Mouse (Mus musculus) hindbrain, embryonic 11.5 days (tissue): ENCODE measurements around the gene Nudt3. TPM values are rescaled to one million over a fixed set of nuclear protein-coding genes. Genes with fewer than 3 reads are reported as not detected.
A peak's percentile ranks its signal among the peaks of the same experiment; 100 is the strongest.

ENCODE experiments used
- ATAC-seq: fragments of 200-750 bp; cut with Nextera tagmentation; 2 replicates; pipeline ENCODE4 v1.8.0; 2017; ENCODE audit warnings: mild to moderate bottlenecking, moderate TSS enrichment, moderate library complexity; ENCODE audit not compliant: low FRiP score
- DNase-seq: peaks from one replicate; pipeline ENCODE4 v3.0.0-alpha.2; 2015; ENCODE audit warnings: low spot score
- H3K27ac ChIP-seq: fragments of 300-500 bp; sonication (generic); 2 replicates; pipeline ENCODE4 v1.5.1; 2014; ENCODE audit warnings: mild to moderate bottlenecking, low read depth, low read length
- H3K27me3 ChIP-seq: fragments of 300-500 bp; sonication (generic); 2 replicates; pipeline ENCODE4 v1.6.1; 2014; ENCODE audit warnings: mild to moderate bottlenecking, low read length, moderate library complexity, mixed read lengths; ENCODE audit not compliant: control insufficient read depth, insufficient read depth
- H3K36me3 ChIP-seq: fragments of 300-500 bp; sonication (generic); 2 replicates; pipeline ENCODE4 v1.6.1; 2014; ENCODE audit warnings: mild to moderate bottlenecking, low read length, moderate library complexity, mixed read lengths; ENCODE audit not compliant: control insufficient read depth, insufficient read depth
- H3K4me1 ChIP-seq: fragments of 300-500 bp; sonication (generic); replicated peaks from 2 replicates; pipeline ENCODE4 v1.6.1; 2014; ENCODE audit warnings: low read length, mixed read lengths; ENCODE audit not compliant: control insufficient read depth, insufficient read depth
- H3K4me2 ChIP-seq: fragments of 300-500 bp; sonication (generic); replicated peaks from 2 replicates; pipeline ENCODE4 v1.6.1; 2014; ENCODE audit warnings: mild to moderate bottlenecking, low read depth, low read length
- H3K4me3 ChIP-seq: fragments of 300-500 bp; sonication (generic); 2 replicates; pipeline ENCODE4 v1.5.1; 2014; ENCODE audit warnings: low read depth, low read length
- H3K9ac ChIP-seq: fragments of 300-500 bp; sonication (generic); 2 replicates; pipeline ENCODE4 v1.6.1; 2014; ENCODE audit warnings: low read depth, low read length
- H3K9me3 ChIP-seq: fragments of 300-500 bp; sonication (generic); 2 replicates; pipeline ENCODE4 v1.6.1; 2016; ENCODE audit warnings: low read length; ENCODE audit not compliant: control insufficient read depth
- WGBS: fragments of 180-500 bp; shearing (Covaris S2); extraction: QIAGEN DNeasy Blood & Tissue Kit; methylation state at CpG from one replicate; pipeline ENCODE4 v1.1.7; 2014; 5-methylcytosine and 5-hydroxymethylcytosine counted together
- polyA plus RNA-seq: library from polyadenylated mRNA; unstranded; fragments of >200 nt; fragmentation: Nextera tagmentation; extraction: Ambion mirVana; gene quantifications from 2 replicates; pipeline ENCODE4 v1.2.1, GENCODE M21; 2014

Nudt3 gene
- polyA plus RNA-seq, 1 experiment from 2014 or later, result 61.2 TPM

DNA sequence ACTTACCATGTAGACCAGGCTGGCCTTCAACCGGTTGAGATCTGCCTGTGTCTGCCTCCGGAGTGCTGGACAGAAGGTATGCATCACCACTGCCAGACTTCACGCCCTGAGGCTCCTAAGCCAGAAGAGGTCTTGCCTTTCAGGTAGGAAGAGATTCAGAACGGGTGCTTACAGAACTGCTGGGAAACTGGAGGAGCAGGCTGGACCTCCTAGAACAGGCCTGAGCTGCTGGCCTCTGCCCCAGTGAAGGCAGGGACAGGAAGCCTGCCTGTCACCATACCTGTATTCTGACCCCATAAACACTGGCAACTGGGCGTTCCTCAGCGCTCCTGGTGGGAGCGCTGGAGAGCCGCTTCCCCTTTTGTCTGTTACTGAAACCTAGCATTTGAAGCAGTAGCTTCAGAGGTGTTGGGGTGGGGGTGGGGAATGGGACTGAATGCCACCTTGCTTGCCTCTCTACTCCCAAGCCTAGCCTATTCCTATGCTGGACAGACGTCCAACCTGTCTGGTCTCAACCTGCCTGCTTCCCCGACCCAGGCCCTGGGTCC, 71.8 kb downstream of the Nudt3 start:
- H3K9ac ChIP-seq, result no peak overlapping the region

DNA sequence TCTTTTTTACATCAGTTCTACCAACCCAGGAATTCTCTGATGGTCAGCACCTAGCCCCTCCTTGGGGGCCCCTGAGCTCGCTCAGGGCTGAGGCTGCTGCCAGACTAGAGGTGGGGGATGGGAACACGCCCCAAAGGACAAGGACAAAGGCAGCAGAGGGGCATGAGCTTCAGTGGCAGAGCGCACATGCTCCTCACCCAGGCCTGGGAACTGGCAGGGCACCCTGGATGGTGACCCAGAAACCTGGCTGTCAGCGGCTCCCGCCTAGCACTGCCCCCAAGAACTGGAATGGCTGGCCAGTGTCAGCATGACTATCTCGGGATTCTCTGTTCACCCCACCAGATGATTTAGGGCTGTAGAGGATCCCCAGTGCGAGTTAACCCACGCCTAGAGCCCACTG, 74.1 kb downstream of the Nudt3 start:
- H3K4me3 ChIP-seq, result no peak overlapping the region
- ATAC-seq (no peak), DNase-seq (peak; percentile 34)
- H3K9ac ChIP-seq, result peak overlapping the region; percentile 27; the same call in 1 of the 2 replicates
- no peaks in the 10 kb centered on the region for H3K36me3 ChIP-seq
- no peak overlapping the region for H3K27ac ChIP-seq
- H3K4me2 ChIP-seq, result no peak overlapping the region
- H3K4me1 ChIP-seq, result peaks cover 12% of the 10 kb centered on the region
- H3K9me3 ChIP-seq, result no peaks in the 10 kb centered on the region
- 45% methylated on average over 8 of the region's 8 CpGs for WGBS
- H3K27me3 ChIP-seq, result no peaks in the 10 kb centered on the region

More for the DNA sequence above, 71.8 kb downstream of the Nudt3 start:
- Histone ChIP-seq H3K9me3 (no peaks in the 10 kb centered on the region), H3K4me1 (peaks cover 17% of the 10 kb centered on the region), H3K27me3 (no peaks in the 10 kb centered on the region), H3K4me2 (no peak overlapping the region), H3K36me3 (no peaks in the 10 kb centered on the region), H3K27ac (no peak overlapping the region), H3K4me3 (no peak overlapping the region)
- DNase-seq, result no peak
- ATAC-seq, result no peak
- 64% methylated on average over 10 of the region's 10 CpGs for WGBS

DNA sequence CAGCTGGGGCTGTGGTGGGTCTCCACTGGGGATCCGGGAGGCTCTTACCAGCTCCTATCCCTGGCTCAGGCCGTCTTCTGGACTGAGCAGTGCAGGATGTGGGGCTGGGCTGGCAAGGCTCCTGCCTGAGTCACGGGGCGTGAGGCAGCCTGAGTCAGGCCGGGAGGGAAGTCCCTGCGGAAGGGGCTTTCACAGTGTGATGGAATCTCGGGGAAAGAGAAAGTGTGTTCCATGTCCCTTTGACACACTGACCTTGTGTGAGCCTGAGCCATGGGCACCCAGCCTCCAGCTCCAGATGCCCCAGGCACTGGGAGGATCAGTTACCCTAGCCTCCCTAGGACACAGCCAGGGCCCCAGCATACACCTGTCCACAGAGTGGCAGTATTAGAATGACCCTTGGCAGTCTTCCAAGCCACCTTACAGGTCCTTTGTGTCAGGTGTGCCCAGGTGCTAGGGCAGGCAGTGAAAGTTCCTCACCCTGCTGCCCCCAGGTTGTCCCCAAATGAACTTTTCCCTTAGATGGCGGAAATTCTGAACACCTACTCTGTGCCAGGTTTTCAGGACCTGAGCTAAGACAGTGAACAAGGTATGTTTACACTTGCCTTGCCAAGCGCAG, 75.9 kb downstream of the Nudt3 start:
- H3K9me3 ChIP-seq, result no peaks in the 10 kb centered on the region
- no peaks in the 10 kb centered on the region for H3K36me3 ChIP-seq
- DNase-seq, result no peak
- no peak overlapping the region for H3K9ac ChIP-seq
- no peak overlapping the region for H3K4me2 ChIP-seq
- 71% methylated on average over 9 of the region's 9 CpGs for WGBS
- no peaks in the 10 kb centered on the region for H3K27me3 ChIP-seq
- no peak overlapping the region for H3K27ac ChIP-seq
- no peak overlapping the region for H3K4me3 ChIP-seq
- ATAC-seq, result no peak
- H3K4me1 ChIP-seq, result peaks cover 12% of the 10 kb centered on the region

DNA sequence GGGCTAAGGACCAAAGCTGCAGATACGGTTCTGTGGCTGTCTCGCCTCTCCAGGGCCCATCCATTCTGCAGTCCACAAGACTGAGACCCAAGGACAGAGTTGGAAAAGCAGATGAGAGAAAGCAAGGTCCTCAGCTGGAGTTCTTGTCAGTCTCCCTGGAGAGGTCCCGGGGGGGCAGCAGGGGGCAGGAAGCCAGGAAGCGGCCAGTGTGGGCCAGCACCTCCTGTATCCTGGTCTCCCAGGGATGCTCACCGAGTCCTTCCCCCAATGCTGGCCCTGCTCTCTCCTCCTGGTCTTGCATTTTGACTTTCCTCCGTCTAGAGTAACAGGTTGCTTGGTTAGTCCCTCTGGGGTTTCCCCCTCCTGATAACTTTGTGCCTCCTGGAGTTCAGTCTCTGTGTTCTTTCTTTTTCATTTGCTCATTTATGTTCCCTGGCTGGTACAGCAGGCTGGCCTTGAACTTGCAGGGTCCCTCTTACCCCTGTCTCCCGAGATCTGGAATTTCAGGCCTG, 76.7 kb downstream of the Nudt3 start:
- no peaks in the 10 kb centered on the region for H3K27me3 ChIP-seq
- H3K9me3 ChIP-seq, result no peaks in the 10 kb centered on the region
- WGBS, result 60% methylated on average over 7 of the region's 7 CpGs
- H3K9ac ChIP-seq, result no peak overlapping the region
- H3K4me3 ChIP-seq, result no peak overlapping the region
- no peak for DNase-seq
- no peak overlapping the region for H3K4me2 ChIP-seq
- H3K27ac ChIP-seq, result no peak overlapping the region
- H3K4me1 ChIP-seq, result peaks cover 12% of the 10 kb centered on the region
- no peak for ATAC-seq
- H3K36me3 ChIP-seq, result no peaks in the 10 kb centered on the region

DNA sequence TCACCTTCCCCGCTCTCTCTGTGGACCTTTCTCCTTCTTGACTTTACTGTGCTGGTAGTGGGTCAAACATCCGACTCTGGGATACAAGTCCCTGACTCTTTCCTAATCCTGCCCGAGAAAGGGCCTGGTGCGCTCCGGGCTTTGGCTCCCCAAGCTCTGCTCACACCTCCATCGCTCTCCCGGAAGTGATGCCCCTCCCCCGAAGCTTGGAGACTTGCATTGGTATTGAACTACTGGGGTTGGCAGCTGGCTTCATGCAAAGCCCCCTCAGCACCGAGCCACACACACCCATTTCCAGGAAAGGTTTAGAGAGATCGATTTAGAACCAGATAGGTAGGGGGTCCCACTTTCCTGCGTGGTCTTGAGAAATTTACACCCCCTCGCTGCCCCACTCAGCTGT, 77.3 kb downstream of the Nudt3 start:
- no peak for ATAC-seq
- no peaks in the 10 kb centered on the region for H3K36me3 ChIP-seq
- H3K4me2 ChIP-seq, result no peak overlapping the region
- H3K27me3 ChIP-seq, result no peaks in the 10 kb centered on the region
- DNase-seq, result no peak
- 54% methylated on average over 12 of the region's 12 CpGs for WGBS
- H3K27ac ChIP-seq, result no peak overlapping the region
- H3K4me3 ChIP-seq, result no peak overlapping the region
- H3K4me1 ChIP-seq, result peaks cover 12% of the 10 kb centered on the region
- H3K9ac ChIP-seq, result no peak overlapping the region
- no peaks in the 10 kb centered on the region for H3K9me3 ChIP-seq

DNA sequence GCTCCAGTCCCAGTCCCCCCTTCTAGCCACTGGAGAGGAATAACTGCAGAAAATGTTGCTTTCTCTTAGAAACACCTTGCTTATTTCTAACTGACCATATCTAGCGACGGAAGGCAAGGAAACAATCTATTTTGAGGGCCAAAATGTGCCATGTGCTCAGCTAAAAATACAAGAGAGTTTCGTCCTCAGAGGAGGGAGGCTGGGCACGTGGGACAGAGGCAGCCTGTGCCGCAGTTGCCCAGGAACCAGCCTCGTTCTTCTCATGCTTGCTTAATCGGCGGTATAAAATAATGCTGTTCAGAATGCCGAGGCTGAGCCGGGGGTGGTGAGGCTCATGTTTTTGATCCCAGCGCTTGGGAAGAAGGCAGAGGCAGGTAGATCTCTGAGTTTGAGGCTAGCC, 78.7 kb downstream of the Nudt3 start:
- ATAC-seq, result no peak
- Histone ChIP-seq H3K4me3 (no peak overlapping the region), H3K4me1 (peaks cover 11% of the 10 kb centered on the region), H3K4me2 (no peak overlapping the region), H3K36me3 (no peaks in the 10 kb centered on the region), H3K9ac (no peak overlapping the region), H3K9me3 (no peaks in the 10 kb centered on the region), H3K27ac (no peak overlapping the region), H3K27me3 (no peaks in the 10 kb centered on the region)
- no peak for DNase-seq
- WGBS, result 90% methylated on average over 11 of the region's 11 CpGs

DNA sequence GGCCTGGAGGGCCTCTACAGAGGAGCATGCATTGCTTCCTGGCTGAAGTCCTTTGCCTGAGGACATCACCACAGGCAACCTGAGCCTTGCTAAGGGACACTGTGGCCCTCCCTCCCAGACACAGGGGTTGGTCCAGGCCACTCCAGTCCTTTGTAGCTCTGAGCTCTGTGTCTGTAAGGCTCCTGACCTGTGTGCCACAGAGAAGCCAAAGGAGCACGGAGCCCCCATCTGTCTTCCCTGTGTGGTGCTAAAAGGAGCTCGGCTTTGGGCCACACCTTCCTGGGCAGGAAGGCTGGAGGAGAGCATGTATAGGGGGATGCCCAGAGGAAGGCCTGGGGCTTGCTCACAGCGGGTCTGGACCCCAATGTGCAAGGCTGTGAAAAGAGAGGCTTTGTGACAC, 81.3 kb downstream of the Nudt3 start:
- DNase-seq (no peak), ATAC-seq (no peak)
- no peaks in the 10 kb centered on the region for H3K27me3 ChIP-seq
- no peak overlapping the region for H3K27ac ChIP-seq
- WGBS, result 74% methylated on average over 3 of the region's 3 CpGs
- H3K9ac ChIP-seq, result no peak overlapping the region
- no peaks in the 10 kb centered on the region for H3K9me3 ChIP-seq
- H3K4me3 ChIP-seq, result no peak overlapping the region
- H3K4me2 ChIP-seq, result no peak overlapping the region
- H3K36me3 ChIP-seq, result no peaks in the 10 kb centered on the region
- no peaks in the 10 kb centered on the region; the same call in 1 of the 2 replicates for H3K4me1 ChIP-seq

DNA sequence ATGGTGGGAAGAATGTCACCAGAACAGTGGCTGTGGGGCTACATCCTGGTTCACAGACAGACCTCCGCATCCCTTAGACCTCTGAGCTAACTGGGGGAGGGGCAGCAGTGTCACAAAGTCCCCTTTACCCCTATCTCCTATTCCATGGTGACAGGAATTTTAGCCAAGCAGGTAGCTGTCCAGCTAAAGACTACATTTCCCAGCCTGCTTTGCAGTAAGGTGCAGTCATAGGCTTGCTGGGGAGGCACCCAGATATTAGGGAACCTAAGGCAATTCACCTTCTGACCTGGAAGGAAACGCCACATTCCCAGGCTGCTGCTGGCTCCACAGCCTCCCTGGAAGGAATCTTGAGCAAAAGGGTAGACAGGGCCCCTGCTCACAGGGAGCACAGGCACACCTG, 82.0 kb downstream of the Nudt3 start:
- WGBS, result 77% methylated on average over 2 of the region's 2 CpGs
- Histone ChIP-seq H3K4me3 (no peak overlapping the region), H3K4me1 (no peaks in the 10 kb centered on the region; the same call in 1 of the 2 replicates), H3K27ac (no peak overlapping the region), H3K9ac (no peak overlapping the region), H3K9me3 (no peaks in the 10 kb centered on the region), H3K4me2 (no peak overlapping the region), H3K36me3 (no peaks in the 10 kb centered on the region), H3K27me3 (no peaks in the 10 kb centered on the region)
- DNase-seq, result no peak
- ATAC-seq, result no peak

DNA sequence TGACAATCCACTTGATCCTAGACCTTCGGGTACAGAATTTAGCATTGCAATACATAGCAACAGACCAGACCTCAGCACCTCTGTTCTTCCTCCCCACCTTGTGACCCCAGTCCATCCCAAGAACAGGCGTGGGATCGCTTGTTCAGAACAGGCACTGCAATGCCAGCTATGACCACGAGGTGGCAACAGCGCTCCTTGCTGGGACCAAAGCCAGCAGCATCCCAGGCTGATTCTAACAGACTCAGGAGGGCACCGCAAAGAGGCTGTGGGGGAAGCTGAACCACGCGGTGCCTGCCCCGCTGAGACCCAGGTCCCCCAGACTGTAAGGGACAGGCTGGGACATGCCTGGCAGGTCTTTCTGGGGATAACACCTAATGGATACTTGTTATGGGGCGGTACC, 88.6 kb downstream of the Nudt3 start:
- no peak overlapping the region for H3K27ac ChIP-seq
- H3K27me3 ChIP-seq, result no peaks in the 10 kb centered on the region
- ATAC-seq (no peak), DNase-seq (peak; percentile 96)
- 5% methylated on average over 10 of the region's 10 CpGs for WGBS
- H3K4me2 ChIP-seq, result no peak overlapping the region
- no peak overlapping the region for H3K4me3 ChIP-seq
- no peaks in the 10 kb centered on the region for H3K36me3 ChIP-seq
- H3K4me1 ChIP-seq, result peaks cover 2% of the 10 kb centered on the region; the same call in 1 of the 2 replicates
- H3K9ac ChIP-seq, result no peak overlapping the region
- H3K9me3 ChIP-seq, result no peaks in the 10 kb centered on the region
